Mouse (Mus musculus): ENCODE measurements around the gene Pak4.

DNA sequence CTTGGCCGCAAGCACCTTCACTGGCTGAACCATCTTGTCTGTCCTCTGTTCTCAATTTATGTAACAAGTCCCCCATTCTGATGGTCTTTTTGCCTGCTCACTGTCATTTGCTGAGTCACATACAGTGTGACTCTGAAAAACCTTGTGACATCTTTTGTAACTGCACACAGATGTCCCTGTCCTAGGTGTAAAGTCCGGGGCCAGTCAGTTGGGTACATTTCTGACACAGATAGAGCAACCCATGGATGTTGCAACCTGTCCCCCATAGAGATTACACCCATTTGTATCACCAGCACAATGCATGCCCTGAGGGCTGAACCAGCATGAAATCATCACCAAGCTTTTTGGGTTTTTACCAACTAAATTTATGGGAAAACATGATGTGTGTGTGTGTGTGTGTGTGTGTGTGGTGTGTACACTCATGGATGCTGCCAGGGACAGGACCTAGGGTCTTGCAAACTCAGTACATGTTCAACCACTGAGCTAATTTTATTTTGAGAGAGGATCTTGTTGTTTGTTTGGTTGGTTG, 48.0 kb upstream of the Pak4 start:
- TF ChIP-seq EP300 (optimal IDR thresholded peaks at IDR 0.05), result no peak
- TF ChIP-seq CTCF (IDR thresholded peaks at IDR 0.05; ENCODE audit: low read depth), result no peak

Data from stomach, postnatal 0 days (tissue).